Mouse (Mus musculus): ENCODE data around the gene Tbc1d21. TPM values are rescaled to one million over a fixed set of nuclear protein-coding genes. Genes with fewer than 3 reads are reported as not detected.

The Tbc1d21 gene
- polyA plus RNA-seq, 1 experiment, result not detected

GRCm38 (mm10) chr9:58312196-58312943, 57.9 kb downstream of the Tbc1d21 start:
- H3K4me1 ChIP-seq (ENCODE audit: control insufficient read depth), result no peaks in the 10 kb centered on the region
- TF ChIP-seq GATA1 (IDR thresholded peaks at IDR 0.05; ENCODE audit: low read length), result no peak
- TF ChIP-seq TAL1 (IDR thresholded peaks at IDR 0.05; ENCODE audit: low read length), result no peak
- H3K4me3 ChIP-seq (replicated peaks), result no peak overlapping the region
- peaks cover 39% of the 10 kb centered on the region for H3K27me3 ChIP-seq (ENCODE audit: control insufficient read depth)
- H3K36me3 ChIP-seq (ENCODE audit: control insufficient read depth), result no peaks in the 10 kb centered on the region
- no peaks in the 10 kb centered on the region for H3K9me3 ChIP-seq (ENCODE audit: control insufficient read depth, low read length)

GRCm38 (mm10) chr9:58311191-58311910, 58.9 kb downstream of the Tbc1d21 start:
- H3K4me1 ChIP-seq (ENCODE audit: control insufficient read depth), result no peaks in the 10 kb centered on the region
- TF ChIP-seq GATA1 (IDR thresholded peaks at IDR 0.05; ENCODE audit: low read length), result no peak
- TF ChIP-seq TAL1 (IDR thresholded peaks at IDR 0.05; ENCODE audit: low read length), result no peak
- H3K27me3 ChIP-seq (ENCODE audit: control insufficient read depth), result peaks cover 39% of the 10 kb centered on the region
- H3K4me3 ChIP-seq (replicated peaks), result no peak overlapping the region
- no peaks in the 10 kb centered on the region for H3K9me3 ChIP-seq (ENCODE audit: control insufficient read depth, low read length)
- H3K36me3 ChIP-seq (ENCODE audit: control insufficient read depth), result no peaks in the 10 kb centered on the region

GRCm38 (mm10) chr9:58310043-58310660, 60.1 kb downstream of the Tbc1d21 start:
- TF ChIP-seq TAL1 (IDR thresholded peaks at IDR 0.05; ENCODE audit: low read length) (no peak), GATA1 (IDR thresholded peaks at IDR 0.05; ENCODE audit: low read length) (no peak)
- no peaks in the 10 kb centered on the region for H3K9me3 ChIP-seq (ENCODE audit: control insufficient read depth, low read length)
- H3K36me3 ChIP-seq (ENCODE audit: control insufficient read depth), result no peaks in the 10 kb centered on the region
- H3K4me1 ChIP-seq (ENCODE audit: control insufficient read depth), result no peaks in the 10 kb centered on the region
- no peak overlapping the region for H3K4me3 ChIP-seq (replicated peaks)
- peaks cover 39% of the 10 kb centered on the region for H3K27me3 ChIP-seq (ENCODE audit: control insufficient read depth)

Other genes with a start within 250 kb of the Tbc1d21 start
- gene Islr, start 166.1 kb downstream of the Tbc1d21 start, polyA plus RNA-seq (2012), result not detected in 2 replicates
- gene Islr2, start 166.1 kb downstream of the Tbc1d21 start, polyA plus RNA-seq (2012), result not detected in 2 replicates
- 6.8 and 10.8 TPM in 2 replicates for gene Pml, start 120.7 kb downstream of the Tbc1d21 start, polyA plus RNA-seq (2012)
- gene Stoml1, start 117.3 kb downstream of the Tbc1d21 start, polyA plus RNA-seq (2012), result 0.10 TPM in 1 of 2 replicates, not detected in the other
- 0.01 TPM in 1 of 2 replicates, not detected in the other for gene Loxl1, start 57.3 kb downstream of the Tbc1d21 start, polyA plus RNA-seq (2012)
- gene Insyn1, start 118.1 kb upstream of the Tbc1d21 start, polyA plus RNA-seq (2012), result not detected in 2 replicates
- 0.01 TPM in 1 of 2 replicates, not detected in the other for gene Cd276, start 185.0 kb upstream of the Tbc1d21 start, polyA plus RNA-seq (2012)
- gene Nptn, start 211.8 kb upstream of the Tbc1d21 start, polyA plus RNA-seq (2012), result 31.4 and 44.6 TPM in 2 replicates